Mouse (Mus musculus): ENCODE results near the gene Lenep. TPM values are rescaled to one million over a fixed set of nuclear protein-coding genes. Genes with fewer than 3 reads are reported as not detected.
"Not testable (repeated sequence)": the region's sequence is repeated elsewhere in the genome, so short reads cannot be mapped to it uniquely, and the experiment has no call there.

Lenep gene
- under 1 TPM; 0.59 to 0.73 TPM for total RNA-seq (2021)
- long read RNA-seq, experiment 1, result 0 reads
- long read RNA-seq, experiment 2, result 0 reads

- no peak for DNase-seq
Observed at GRCm38 (mm10) chr3:89402693-89403092, at the start of gene Lenep. Gene Lenep, minus strand, starts transcription at chr3:89402793.

GRCm38 (mm10) chr3:89451916-89452315 is 49.3 kb upstream of the Lenep start:
- no peak for DNase-seq

GRCm38 (mm10) chr3:89449541-89449940 is 46.9 kb upstream of the Lenep start:
- peak; percentile 77 for DNase-seq

- peak; percentile 72 for DNase-seq
Observed at GRCm38 (mm10) chr3:89448720-89449537, 46.3 kb upstream of the Lenep start.

GRCm38 (mm10) chr3:89440691-89441090 is 38.1 kb upstream of the Lenep start:
- peak; percentile 65 for DNase-seq

- DNase-seq, result no peak
Observed at GRCm38 (mm10) chr3:89437269-89437668, 34.7 kb upstream of the Lenep start.

- peak; percentile 59 for DNase-seq
Observed at GRCm38 (mm10) chr3:89436176-89437113, 33.9 kb upstream of the Lenep start, which contains the start of gene Pbxip1. Gene Pbxip1, plus strand, starts transcription at chr3:89436706.

GRCm38 (mm10) chr3:89435041-89435440 is 32.4 kb upstream of the Lenep start:
- peak; percentile 39 for DNase-seq

GRCm38 (mm10) chr3:89434532-89434931 is 31.9 kb upstream of the Lenep start:
- no peak for DNase-seq

- no peak for DNase-seq
Observed at GRCm38 (mm10) chr3:89432606-89433005, 30.0 kb upstream of the Lenep start.

GRCm38 (mm10) chr3:89430171-89431159 is 27.9 kb upstream of the Lenep start, which contains the start of gene Pygo2:
Gene Pygo2, plus strand, starts transcription at chr3:89430214.
- DNase-seq, result peak; percentile 91

GRCm38 (mm10) chr3:89429021-89429420 is 26.4 kb upstream of the Lenep start:
- not testable (repeated sequence) for DNase-seq

- DNase-seq, result no peak
Observed at GRCm38 (mm10) chr3:89425876-89426275, 23.3 kb upstream of the Lenep start.

- DNase-seq, result no peak
Observed at GRCm38 (mm10) chr3:89425141-89425525, 22.5 kb upstream of the Lenep start.

GRCm38 (mm10) chr3:89424416-89425140 is 22.0 kb upstream of the Lenep start:
- no peak for DNase-seq

- no peak for DNase-seq
Observed at GRCm38 (mm10) chr3:89422556-89423205, 20.1 kb upstream of the Lenep start.

- DNase-seq, result peak; percentile 43
Observed at GRCm38 (mm10) chr3:89421810-89422473, 19.3 kb upstream of the Lenep start.

- DNase-seq, result peak; percentile 76
Observed at GRCm38 (mm10) chr3:89421002-89421774, 18.6 kb upstream of the Lenep start.

- DNase-seq, result no peak
Observed at GRCm38 (mm10) chr3:89420421-89420820, 17.8 kb upstream of the Lenep start.
